12 mouse cellular contexts compared by ENCODE assay signal in genomic region chr1:165559073-165559472, GRCm38 (mm10).
DNase-seq lines count a peak whose midpoint lies in the region; ATAC-seq lines count a peak whose summit lies in the region.
"Had no signal": no experiment of that assay in that cellular context is flagged by ENCODE, and none has a peak within 500 bp of the region (broad histone marks: within the 10 kb centered on the region; RNA-seq: fewer than 3 reads in every experiment).

No protein-coding gene starts in this region.

- H3K36me3 ChIP-seq in forebrain, embryonic 13.5 days (ENCODE audit: poor library complexity, severe bottlenecking): no peaks in the 10 kb centered on the region
- no peaks in the 10 kb centered on the region for H3K36me3 ChIP-seq in forebrain, embryonic 11.5 days (ENCODE audit: control insufficient read depth, insufficient read depth, low read length)
- no peaks in the 10 kb centered on the region for H3K36me3 ChIP-seq in hindbrain, embryonic 11.5 days (ENCODE audit: control insufficient read depth, insufficient read depth, low read length)
- H3K36me3 ChIP-seq: midbrain, embryonic 12.5 days; neural tube, embryonic 15.5 days had no signal

- intact Hi-C loops in gastrocnemius, postnatal 14 days (cut with DNase I; ENCODE audit: low total_unique reads): no loop called here
- intact Hi-C loops in heart, postnatal 36 days (cut with DNase I): no loop called here

- H3K27ac ChIP-seq in forebrain, embryonic 13.5 days: no peak overlapping the region
- no peak overlapping the region for H3K27ac ChIP-seq in forebrain, embryonic 11.5 days (ENCODE audit: low read depth, low read length)
- no peak overlapping the region for H3K27ac ChIP-seq in hindbrain, embryonic 11.5 days (ENCODE audit: low read depth, low read length)
- H3K27ac ChIP-seq: midbrain, embryonic 12.5 days; neural tube, embryonic 15.5 days had no signal

- no peaks in the 10 kb centered on the region for H3K9me3 ChIP-seq in forebrain, embryonic 13.5 days (replicated peaks)
- no peaks in the 10 kb centered on the region for H3K9me3 ChIP-seq in forebrain, embryonic 11.5 days (ENCODE audit: control insufficient read depth, low read length)
- no peaks in the 10 kb centered on the region for H3K9me3 ChIP-seq in hindbrain, embryonic 11.5 days (ENCODE audit: control insufficient read depth, low read length)
- H3K9me3 ChIP-seq: midbrain, embryonic 12.5 days; neural tube, embryonic 15.5 days had no signal

- H3K4me2 ChIP-seq in forebrain, embryonic 13.5 days: no peak overlapping the region
- no peak overlapping the region for H3K4me2 ChIP-seq in forebrain, embryonic 11.5 days (ENCODE audit: low read depth, low read length, severe bottlenecking)
- no peak overlapping the region for H3K4me2 ChIP-seq in hindbrain, embryonic 11.5 days (replicated peaks; ENCODE audit: low read depth, low read length)
- H3K4me2 ChIP-seq: midbrain, embryonic 12.5 days; neural tube, embryonic 15.5 days had no signal

- no peak for DNase-seq in forebrain, embryonic 11.5 days (ENCODE audit: low spot score)
- DNase-seq in frontal cortex, adult 2 months (ENCODE audit: extremely low spot score in 1 of 2, low spot score in 1 of 2): peak; percentile 79 to 86
- DNase-seq in left cerebral cortex, adult 11 months (ENCODE audit: low spot score): peak; percentile 39
- peak; percentile 75 to 76 for DNase-seq in right cerebral cortex, postnatal 36 days (ENCODE audit: low spot score in 2 of 2)
- DNase-seq in gastrocnemius, postnatal 14 days: no peak
- DNase-seq in hindbrain, embryonic 11.5 days (ENCODE audit: low spot score): no peak
- DNase-seq in heart, postnatal 36 days: no peak
- DNase-seq: kidney, postnatal 25 days had no signal

- peak; percentile 67; the same call in 1 of the 2 replicates for ATAC-seq in forebrain, embryonic 13.5 days
- no peak for ATAC-seq in forebrain, embryonic 11.5 days (replicated peaks; ENCODE audit: low FRiP score)
- no peak for ATAC-seq in hindbrain, embryonic 11.5 days (ENCODE audit: low FRiP score)
- ATAC-seq: hindbrain, embryonic 16.5 days had no signal

- H3K4me1 ChIP-seq in forebrain, embryonic 13.5 days: no peaks in the 10 kb centered on the region
- no peaks in the 10 kb centered on the region for H3K4me1 ChIP-seq in forebrain, embryonic 11.5 days (replicated peaks; ENCODE audit: control insufficient read depth, insufficient read depth, low read length)
- H3K4me1 ChIP-seq in hindbrain, embryonic 11.5 days (replicated peaks; ENCODE audit: control insufficient read depth, insufficient read depth, low read length): no peaks in the 10 kb centered on the region
- H3K4me1 ChIP-seq: midbrain, embryonic 12.5 days; neural tube, embryonic 15.5 days had no signal

- 89% methylated on average over 9 of the region's 9 CpGs for WGBS in forebrain, embryonic 13.5 days
- 89% methylated on average over 9 of the region's 9 CpGs for WGBS in forebrain, embryonic 11.5 days
- WGBS in hindbrain, embryonic 11.5 days: 92% methylated on average over 9 of the region's 9 CpGs

- H3K27me3 ChIP-seq in forebrain, embryonic 13.5 days: no peaks in the 10 kb centered on the region
- H3K27me3 ChIP-seq in forebrain, embryonic 11.5 days (ENCODE audit: control insufficient read depth, insufficient read depth, low read length): no peaks in the 10 kb centered on the region
- no peaks in the 10 kb centered on the region for H3K27me3 ChIP-seq in hindbrain, embryonic 11.5 days (ENCODE audit: control insufficient read depth, insufficient read depth, low read length)
- H3K27me3 ChIP-seq: midbrain, embryonic 12.5 days; neural tube, embryonic 15.5 days had no signal

- H3K4me3 ChIP-seq in forebrain, embryonic 13.5 days: no peak overlapping the region
- H3K4me3 ChIP-seq in forebrain, embryonic 11.5 days (ENCODE audit: low read depth, low read length): no peak overlapping the region
- H3K4me3 ChIP-seq in hindbrain, embryonic 11.5 days (ENCODE audit: low read depth, low read length): no peak overlapping the region
- H3K4me3 ChIP-seq: midbrain, embryonic 12.5 days; neural tube, embryonic 15.5 days had no signal

- H3K9ac ChIP-seq in forebrain, embryonic 13.5 days: no peak overlapping the region
- no peak overlapping the region for H3K9ac ChIP-seq in forebrain, embryonic 11.5 days (ENCODE audit: low read length)
- no peak overlapping the region for H3K9ac ChIP-seq in hindbrain, embryonic 11.5 days (ENCODE audit: low read depth, low read length)
- H3K9ac ChIP-seq: midbrain, embryonic 12.5 days; neural tube, embryonic 15.5 days had no signal

Comparison
In these comparisons a context has a peak if more than half of its experiments do, and no peak if none do; other contexts are left out.
1. DNase-seq: peak in frontal cortex, adult 2 months (2 of 2), left cerebral cortex, adult 11 months (single experiment) and right cerebral cortex, postnatal 36 days (2 of 2); none in forebrain, embryonic 11.5 days (single experiment), gastrocnemius, postnatal 14 days (single experiment), hindbrain, embryonic 11.5 days (single experiment) and heart, postnatal 36 days (0 of 2).